Mouse (Mus musculus) kidney, adult 18-20 months (tissue): ENCODE data around the gene Fyn.

ENCODE experiments used
- DNase-seq: peaks from one replicate; pipeline ENCODE4 v3.0.0; 2021

Gene Fyn

GRCm38 (mm10) chr10:39415586-39415985 is 46.9 kb downstream of the Fyn start:
- DNase-seq: no peak

DNA sequence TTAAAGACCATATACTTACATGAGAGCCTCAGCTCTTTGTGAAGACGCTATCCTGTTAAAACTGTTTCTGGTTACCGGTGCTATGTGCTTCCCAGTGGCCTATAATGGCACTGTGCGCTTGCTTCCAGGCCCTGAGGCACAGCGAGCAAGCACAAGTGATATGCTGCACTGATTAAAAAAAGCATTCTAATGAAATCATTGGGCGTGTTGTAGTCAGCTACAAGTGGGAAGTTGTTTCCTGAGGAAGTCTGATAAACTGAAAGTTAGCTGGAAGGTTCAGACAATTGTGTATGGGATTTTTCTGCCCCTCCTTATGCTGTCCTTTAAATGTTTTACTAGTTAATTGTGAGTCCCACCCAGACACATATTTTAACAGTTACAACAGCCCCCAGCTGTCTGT is 49.0 kb downstream of the Fyn start:
- no peak for DNase-seq

- DNase-seq: no peak
Observed at GRCm38 (mm10) chr10:39418395-39418794, 49.7 kb downstream of the Fyn start.

GRCm38 (mm10) chr10:39420842-39421617 is 52.4 kb downstream of the Fyn start:
- DNase-seq: no peak

- no peak for DNase-seq
Observed at GRCm38 (mm10) chr10:39421772-39422171, 53.1 kb downstream of the Fyn start.

DNA sequence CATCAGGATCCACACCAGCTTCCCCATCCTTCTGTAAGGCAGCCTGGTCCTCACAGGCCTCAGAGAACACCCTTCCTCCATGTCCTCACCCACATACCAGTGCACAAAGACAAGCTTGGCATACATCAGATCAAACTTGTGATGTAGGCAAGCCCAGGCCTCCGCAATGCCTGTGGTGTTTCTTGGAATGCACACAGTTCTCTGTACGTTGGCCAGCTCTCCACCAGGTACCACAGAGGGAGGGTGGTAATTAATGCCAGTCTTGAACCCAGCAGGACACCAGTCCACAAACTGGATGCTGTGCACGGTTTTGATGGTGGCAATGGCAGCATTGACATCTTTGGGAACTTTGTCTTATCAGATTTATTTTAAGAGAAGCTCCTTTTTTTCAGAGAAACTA is 56.0 kb downstream of the Fyn start:
- no peak for DNase-seq

DNA sequence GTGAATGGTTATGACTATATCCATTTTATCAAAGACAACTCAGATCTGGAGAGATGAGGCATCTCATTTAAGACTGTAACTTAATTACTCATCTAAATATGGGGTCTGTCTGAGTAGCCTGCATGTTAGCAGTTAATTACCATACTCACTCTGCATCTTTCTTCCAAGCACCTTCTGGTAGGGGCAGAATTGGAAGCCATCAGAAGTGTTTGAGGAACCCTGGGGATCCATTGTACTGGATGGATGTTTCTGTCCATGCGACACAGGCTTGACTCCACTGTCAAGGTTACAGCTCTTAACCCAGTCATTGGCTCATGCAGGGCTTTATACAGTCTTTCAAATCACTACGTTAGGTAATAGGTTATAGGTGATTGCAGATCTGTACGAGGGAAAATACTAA is 57.4 kb downstream of the Fyn start:
- no peak for DNase-seq

DNA sequence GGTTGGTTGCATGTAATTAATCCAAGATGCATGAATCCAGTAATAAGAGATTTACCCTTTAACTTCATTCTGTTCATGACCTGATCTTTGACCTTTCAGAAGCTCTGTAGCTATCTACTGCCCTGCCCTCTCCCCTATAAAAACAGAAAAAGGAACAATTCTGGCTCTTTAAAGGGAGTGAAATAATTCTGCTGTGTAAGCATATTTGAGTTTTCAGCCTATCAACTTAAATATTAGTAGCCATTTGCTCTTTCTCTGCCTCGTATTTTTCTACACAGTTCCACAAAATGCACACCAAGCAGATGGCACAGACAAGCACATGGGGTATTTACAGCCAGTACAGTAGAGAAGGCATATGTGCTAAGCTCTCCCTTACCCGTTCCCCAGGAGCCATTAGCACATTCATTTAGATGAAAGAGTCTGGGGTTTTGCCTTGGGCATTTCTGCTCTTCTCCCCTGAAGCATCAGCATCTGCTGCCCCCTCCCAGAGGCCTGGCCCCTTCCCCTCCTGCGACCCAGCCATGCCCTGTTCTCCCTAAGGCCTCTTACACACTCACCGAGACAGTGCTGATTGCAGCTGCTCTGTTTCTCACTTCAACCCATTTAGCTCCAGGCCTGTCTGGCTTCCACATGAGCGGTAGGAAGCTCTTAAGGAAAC is 58.3 kb downstream of the Fyn start:
- no peak for DNase-seq

DNA sequence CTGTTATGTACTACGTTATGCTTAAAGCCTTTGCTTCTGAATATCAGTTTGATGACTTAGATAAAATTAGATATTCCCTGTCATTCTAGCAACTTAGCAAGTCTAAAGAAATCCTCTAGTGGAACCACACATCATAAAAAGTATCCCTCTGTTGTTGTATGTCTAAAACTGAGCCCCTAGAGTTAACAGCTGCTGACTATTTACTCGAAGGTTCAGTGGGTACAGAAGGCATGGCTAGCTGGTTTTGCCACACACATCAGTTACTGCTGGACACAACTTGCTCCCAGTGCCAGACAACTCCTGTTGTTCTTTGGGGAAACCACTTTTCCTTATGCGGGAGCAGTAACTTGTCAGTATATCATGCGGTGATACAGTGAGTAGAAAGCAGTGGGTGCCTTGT is 61.0 kb downstream of the Fyn start:
- no peak for DNase-seq

DNA sequence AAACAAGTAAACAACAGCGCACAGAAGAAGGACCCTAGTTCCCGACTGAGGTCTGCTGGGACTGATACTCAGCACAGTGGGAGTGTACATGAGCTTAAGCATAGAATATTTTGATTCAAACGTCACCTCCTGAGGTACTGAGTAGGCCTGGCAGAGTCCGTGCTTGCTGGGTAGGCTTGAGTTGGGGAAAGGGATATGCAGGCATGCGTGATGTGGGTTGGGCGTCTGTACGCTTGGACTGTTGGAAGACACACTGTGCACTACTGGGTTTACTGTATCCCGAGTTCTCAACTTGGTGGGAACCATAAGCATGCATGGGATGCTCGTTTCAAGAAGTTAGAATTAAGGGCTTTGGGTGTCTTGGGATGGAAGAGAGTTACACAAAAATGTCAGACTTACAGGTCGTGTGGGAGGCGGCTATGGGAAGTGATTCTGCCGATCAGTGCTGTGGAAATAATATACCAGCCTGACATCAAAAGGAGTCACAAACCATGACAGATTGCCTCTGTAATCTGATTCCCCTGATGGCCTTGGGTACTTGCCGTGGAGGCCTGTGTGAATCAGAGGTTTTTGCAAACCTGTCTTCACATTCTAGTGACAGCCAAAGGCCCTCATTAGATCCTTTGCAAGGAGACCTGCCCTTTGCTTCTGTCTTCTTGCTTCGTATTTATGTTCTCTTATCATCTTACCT is 61.6 kb downstream of the Fyn start:
- DNase-seq: no peak

DNA sequence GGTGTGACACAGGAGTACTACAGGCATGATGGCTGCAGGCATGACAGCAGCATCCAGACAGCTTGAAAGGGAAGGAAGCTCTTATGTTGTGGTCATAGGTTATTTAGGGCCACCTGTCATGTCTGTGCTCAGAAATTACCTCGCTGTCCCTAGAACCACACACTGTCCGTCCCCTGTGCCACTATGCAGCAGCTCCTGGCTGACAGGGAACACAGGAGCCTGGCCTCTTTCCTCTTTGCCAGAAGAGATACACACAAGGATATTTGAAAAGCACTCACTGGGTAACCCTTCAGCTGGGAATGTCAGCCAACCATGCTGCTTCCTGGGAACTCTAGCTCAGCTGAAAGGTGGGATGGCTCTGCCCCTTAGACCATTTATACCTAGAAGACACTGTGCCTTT is 62.6 kb downstream of the Fyn start:
- no peak for DNase-seq

- no peak for DNase-seq
Observed at GRCm38 (mm10) chr10:39432648-39433568, 64.3 kb downstream of the Fyn start.

GRCm38 (mm10) chr10:39433893-39434292 is 65.2 kb downstream of the Fyn start:
- DNase-seq: no peak

- DNase-seq: no peak
Observed at GRCm38 (mm10) chr10:39434758-39435448, 66.2 kb downstream of the Fyn start.

DNA sequence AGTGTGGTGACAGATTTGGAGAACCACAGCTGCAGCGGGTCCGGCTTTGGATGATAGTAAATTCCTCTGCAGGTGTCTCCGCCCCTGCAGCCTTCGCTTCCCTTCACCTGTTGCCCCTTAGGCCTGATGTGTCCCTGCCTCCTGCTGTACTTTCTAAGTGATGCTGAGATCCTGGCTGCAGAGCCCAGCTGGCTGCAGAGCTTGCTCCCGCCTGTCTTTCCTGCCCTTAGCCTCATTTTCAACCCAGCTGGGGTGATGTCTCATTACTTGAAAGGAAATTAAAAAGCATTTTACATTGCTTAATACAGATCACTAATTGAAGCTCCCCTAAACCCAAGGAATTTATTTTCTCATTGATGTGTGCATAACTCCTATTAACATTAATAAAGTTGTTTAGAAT is 70.2 kb downstream of the Fyn start:
- no peak for DNase-seq

DNA sequence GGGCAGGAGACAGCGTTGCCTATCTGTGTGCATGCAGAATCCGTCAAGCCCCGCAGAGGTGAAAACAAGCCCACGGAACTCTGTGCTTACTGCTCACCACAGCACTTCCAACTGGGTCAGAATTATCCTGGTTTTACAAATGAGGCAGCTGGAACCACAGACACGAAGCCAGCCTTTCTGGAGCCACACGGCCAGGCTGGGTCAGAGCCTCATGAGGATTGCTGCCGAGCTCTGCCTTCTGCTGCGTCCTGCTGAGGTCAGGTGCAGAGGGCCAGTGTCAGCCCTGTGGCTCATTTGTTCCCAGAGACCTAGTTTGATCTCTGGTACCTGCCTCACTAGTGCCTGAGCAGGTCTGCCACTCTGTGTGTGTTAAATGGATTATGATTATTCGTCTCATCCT is 71.9 kb downstream of the Fyn start:
- DNase-seq: no peak

DNA sequence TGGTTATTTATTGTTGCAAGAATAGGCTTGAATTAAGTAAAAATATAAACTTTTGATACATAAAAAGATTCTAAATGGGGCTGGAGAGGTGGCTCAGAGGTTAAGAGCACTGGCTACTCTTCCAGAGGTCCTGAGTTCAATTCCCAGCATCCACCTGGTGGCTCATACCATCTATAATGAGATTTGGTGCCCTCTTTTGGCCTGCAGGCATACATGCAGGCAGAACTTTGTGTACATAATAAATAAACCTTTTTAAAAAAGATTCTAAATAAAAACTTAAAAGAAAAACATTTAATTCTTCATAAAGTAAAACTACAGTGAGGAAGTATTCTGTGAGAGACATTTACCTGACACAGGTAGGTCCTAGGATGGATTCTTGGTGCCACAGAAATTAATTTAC is 73.0 kb downstream of the Fyn start:
- DNase-seq: no peak

- DNase-seq: no peak
Observed at GRCm38 (mm10) chr10:39443122-39443521, 74.5 kb downstream of the Fyn start.

DNA sequence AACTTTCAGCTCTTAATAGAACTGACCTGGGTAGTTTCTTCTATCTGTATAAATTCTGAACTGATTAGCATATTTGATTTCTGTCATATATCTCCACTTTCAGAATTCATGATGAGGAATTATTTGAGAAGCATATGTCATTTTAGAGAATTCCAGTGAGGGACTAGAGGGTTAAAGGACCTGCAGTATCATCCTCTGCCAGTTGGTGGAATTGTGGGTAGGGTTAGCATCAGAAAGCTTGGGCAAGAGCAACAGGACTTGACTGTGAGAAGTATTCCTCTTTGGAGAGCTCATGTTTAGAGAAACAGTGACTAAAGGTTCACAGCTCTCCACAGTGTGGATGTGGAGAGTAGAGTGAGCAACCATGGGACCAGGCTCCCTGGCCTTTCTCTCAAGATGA is 75.3 kb downstream of the Fyn start:
- DNase-seq: no peak

- no peak for DNase-seq
Observed at GRCm38 (mm10) chr10:39445870-39446269, 77.2 kb downstream of the Fyn start.

DNA sequence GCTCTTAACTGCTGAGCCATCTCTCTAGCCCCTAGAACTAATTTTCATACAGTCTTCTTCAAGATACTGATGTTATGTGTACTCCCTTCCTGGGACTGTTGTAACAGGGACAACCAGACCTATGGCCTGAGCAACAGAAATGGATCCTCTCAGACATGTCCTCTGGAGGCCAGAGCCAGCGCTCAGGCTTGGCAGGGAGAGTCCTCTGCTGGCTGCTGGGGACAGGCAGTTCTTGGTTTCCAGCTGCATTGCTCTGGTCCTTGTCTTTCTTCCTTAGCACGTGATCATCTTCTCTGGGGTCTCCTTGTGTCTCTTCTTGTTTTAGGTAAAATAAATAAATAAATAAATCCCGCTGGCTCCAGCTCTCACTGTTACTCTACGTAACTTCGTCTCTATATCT is 78.1 kb downstream of the Fyn start:
- DNase-seq: no peak

DNA sequence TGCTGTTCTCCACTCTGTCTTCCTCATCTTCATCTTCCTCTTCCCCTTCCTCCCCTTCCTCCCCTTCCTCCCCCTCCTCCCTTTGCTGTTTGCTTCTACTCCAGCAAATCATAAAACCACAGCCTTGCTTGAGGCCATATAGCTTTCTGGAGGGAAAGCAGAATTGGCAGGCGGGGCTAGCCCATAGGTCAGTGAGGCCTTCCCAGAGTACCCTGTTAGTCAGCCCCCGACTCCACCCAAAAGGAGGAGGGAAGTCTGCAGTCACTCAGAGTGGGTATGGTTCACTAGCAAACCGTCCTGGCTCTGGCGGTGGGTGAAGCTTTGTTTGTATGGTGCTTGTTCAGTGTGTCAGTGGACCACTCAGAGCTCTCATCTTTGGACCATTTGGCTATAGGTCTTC is 80.5 kb downstream of the Fyn start:
- DNase-seq: no peak
